Mouse (Mus musculus) embryonic facial prominence, embryonic 14.5 days (tissue): ENCODE measurements around the gene Lmbrd2. TPM values are rescaled to one million over a fixed set of nuclear protein-coding genes. Genes with fewer than 3 reads are reported as not detected.

Experiments
- ATAC-seq: fragments of 200-750 bp; cut with Nextera tagmentation; 2 replicates; pipeline ENCODE4 v1.8.0; 2017; ENCODE audit warnings: low read depth, moderate number of reproducible peaks, moderate TSS enrichment
- DNase-seq: peaks from one replicate; pipeline ENCODE4 v3.0.0-alpha.2; 2015; ENCODE audit warnings: low spot score
- H3K27ac ChIP-seq: fragments of 300-500 bp; sonication (generic); replicated peaks from 2 replicates; pipeline ENCODE4 v1.5.1; 2014; ENCODE audit warnings: low read depth, mild to moderate bottlenecking, low read length, moderate library complexity
- H3K27me3 ChIP-seq: fragments of 300-500 bp; sonication (generic); replicated peaks from 2 replicates; pipeline ENCODE4 v1.6.1; 2014; ENCODE audit warnings: low read length; ENCODE audit not compliant: control insufficient read depth, insufficient read depth
- H3K36me3 ChIP-seq: fragments of 300-500 bp; sonication (generic); 2 replicates; pipeline ENCODE4 v1.6.1; 2014; ENCODE audit warnings: low read length, mixed read lengths; ENCODE audit not compliant: control insufficient read depth, insufficient read depth
- H3K4me1 ChIP-seq: fragments of 300-500 bp; sonication (generic); 2 replicates; pipeline ENCODE4 v1.6.1; 2014; ENCODE audit warnings: antibody characterized with exemption, low read length; ENCODE audit not compliant: control insufficient read depth, insufficient read depth
- H3K4me2 ChIP-seq: fragments of 300-500 bp; sonication (generic); 2 replicates; pipeline ENCODE4 v1.6.1; 2014; ENCODE audit warnings: low read depth, mild to moderate bottlenecking, low read length, moderate library complexity, mixed read lengths
- H3K4me3 ChIP-seq: fragments of 300-500 bp; sonication (generic); 2 replicates; pipeline ENCODE4 v1.5.1; 2014; ENCODE audit warnings: low read depth, mild to moderate bottlenecking, low read length
- H3K9ac ChIP-seq: fragments of 300-500 bp; sonication (generic); 2 replicates; pipeline ENCODE4 v1.6.1; 2014; ENCODE audit warnings: low read depth, mild to moderate bottlenecking, low read length, moderate library complexity, mixed read lengths
- H3K9me3 ChIP-seq: fragments of 300-500 bp; sonication (generic); 2 replicates; pipeline ENCODE4 v1.6.1; 2016; ENCODE audit warnings: low read length; ENCODE audit not compliant: control insufficient read depth
- WGBS: fragments of 180-500 bp; shearing (Covaris S2); extraction: QIAGEN DNeasy Blood & Tissue Kit; methylation state at CpG from one replicate; pipeline ENCODE4 v1.1.7; 2014; 5-methylcytosine and 5-hydroxymethylcytosine counted together
- polyA plus RNA-seq: library from polyadenylated mRNA; unstranded; fragments of >200 nt; fragmentation: Nextera tagmentation; extraction: Ambion mirVana; gene quantifications from 2 replicates; pipeline ENCODE4 v1.2.1, GENCODE M21; 2014

Lmbrd2 gene
- polyA plus RNA-seq, 1 experiment from 2014 or later = 6.2 TPM

- ATAC-seq (peak; percentile 48; the same call in 1 of the 2 replicates), DNase-seq (peak; percentile 69)
- H3K4me3 ChIP-seq = no peak overlapping the region
- no peak overlapping the region for H3K4me2 ChIP-seq
- no peaks in the 10 kb centered on the region for H3K27me3 ChIP-seq
- H3K27ac ChIP-seq = peak overlapping the region; percentile 80
- no peaks in the 10 kb centered on the region for H3K9me3 ChIP-seq
- H3K36me3 ChIP-seq = peaks cover 73% of the 10 kb centered on the region
- H3K9ac ChIP-seq = no peak overlapping the region
- 56% methylated on average over 9 of the region's 9 CpGs for WGBS
- peaks cover 18% of the 10 kb centered on the region for H3K4me1 ChIP-seq
These were observed 9.4 kb upstream of the Lmbrd2 start for GRCm38 (mm10) chr15:9130772-9131498.

DNA sequence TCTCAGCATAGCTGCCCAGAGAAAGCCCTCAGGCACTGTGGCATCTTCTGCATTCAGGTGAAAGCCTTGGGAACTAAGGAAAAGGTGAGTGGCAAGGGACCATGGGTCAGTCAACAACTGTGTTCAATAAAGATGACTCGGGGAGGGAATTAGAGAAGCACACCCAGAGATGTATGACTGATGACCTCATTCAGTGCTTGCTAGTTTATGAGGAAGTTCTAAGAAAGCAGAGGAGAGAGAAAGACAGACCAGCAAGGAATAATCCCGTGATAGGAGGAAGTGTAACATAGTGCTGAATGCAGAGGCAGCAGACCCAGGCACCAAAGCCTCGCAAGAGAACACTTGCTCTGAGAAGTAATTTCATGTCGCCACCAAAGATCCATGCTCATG is 8.9 kb upstream of the Lmbrd2 start:
- H3K9ac ChIP-seq = no peak overlapping the region
- no peaks in the 10 kb centered on the region for H3K27me3 ChIP-seq
- peaks cover 74% of the 10 kb centered on the region for H3K36me3 ChIP-seq
- H3K4me2 ChIP-seq = no peak overlapping the region
- whole genome bisulfite sequencing = 74% methylated on average over 4 of the region's 4 CpGs
- peak overlapping the region; percentile 80 for H3K27ac ChIP-seq
- ATAC-seq = no peak
- H3K4me1 ChIP-seq = peaks cover 18% of the 10 kb centered on the region
- H3K4me3 ChIP-seq = no peak overlapping the region
- DNase-seq = no peak
- no peaks in the 10 kb centered on the region for H3K9me3 ChIP-seq

- no peak for ATAC-seq
- whole genome bisulfite sequencing = 78% methylated on average over 13 of the region's 13 CpGs
- no peaks in the 10 kb centered on the region for H3K27me3 ChIP-seq
- no peaks in the 10 kb centered on the region for H3K9me3 ChIP-seq
- H3K4me2 ChIP-seq = no peak overlapping the region
- no peak overlapping the region for H3K27ac ChIP-seq
- peaks cover 18% of the 10 kb centered on the region for H3K4me1 ChIP-seq
- DNase-seq = peak; percentile 51
- peaks cover 74% of the 10 kb centered on the region for H3K36me3 ChIP-seq
- H3K9ac ChIP-seq = no peak overlapping the region
- no peak overlapping the region for H3K4me3 ChIP-seq
These were observed 7.5 kb upstream of the Lmbrd2 start for GRCm38 (mm10) chr15:9132693-9133443.

DNA sequence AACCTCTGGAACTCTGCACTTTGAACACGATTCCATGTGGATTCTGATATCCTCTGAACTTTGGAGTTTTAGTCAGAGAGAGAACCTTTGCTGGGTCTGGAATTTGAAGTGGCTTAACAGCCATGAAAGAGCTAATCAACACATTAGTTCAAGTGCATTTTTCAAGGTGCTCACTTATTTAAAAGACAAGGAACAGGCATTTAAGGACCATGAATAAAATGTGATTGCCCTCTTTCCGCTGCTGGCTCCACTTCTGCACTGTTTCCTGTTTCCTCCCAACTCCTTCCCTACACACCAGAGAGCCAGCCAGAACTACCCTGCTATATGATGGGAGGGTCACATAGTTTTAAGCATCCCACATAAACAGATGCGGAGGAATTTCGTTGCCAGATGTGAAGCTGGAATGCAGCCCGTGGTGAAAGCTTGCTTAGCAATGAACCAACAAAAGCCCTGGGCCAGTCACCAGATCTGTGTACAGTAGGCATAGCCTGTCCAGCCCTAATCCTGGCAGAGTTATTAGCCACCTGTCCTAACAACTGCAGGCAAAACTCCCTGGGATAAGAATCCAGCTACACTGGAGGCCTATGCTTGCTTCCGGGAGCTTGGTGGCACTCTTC is 5.4 kb upstream of the Lmbrd2 start:
- H3K9ac ChIP-seq = no peak overlapping the region
- no peaks in the 10 kb centered on the region for H3K27me3 ChIP-seq
- no peak overlapping the region; the same call in 1 of the 2 replicates for H3K4me2 ChIP-seq
- H3K4me1 ChIP-seq = peaks cover 18% of the 10 kb centered on the region
- peak overlapping the region; percentile 68 for H3K27ac ChIP-seq
- no peak overlapping the region for H3K4me3 ChIP-seq
- H3K36me3 ChIP-seq = peaks cover 67% of the 10 kb centered on the region
- no peaks in the 10 kb centered on the region for H3K9me3 ChIP-seq
- peak; percentile 93 for DNase-seq
- peak; percentile 74 for ATAC-seq
- WGBS = 31% methylated on average over 6 of the region's 6 CpGs

GRCm38 (mm10) chr15:9139447-9139846 is 903 bp upstream of the Lmbrd2 start:
- peak overlapping the region; percentile 59 for H3K4me2 ChIP-seq
- H3K36me3 ChIP-seq = peaks cover 35% of the 10 kb centered on the region
- DNase-seq = no peak
- H3K9ac ChIP-seq = peak overlapping the region; percentile 78
- no peaks in the 10 kb centered on the region for H3K27me3 ChIP-seq
- peaks cover 9% of the 10 kb centered on the region for H3K4me1 ChIP-seq
- no peak for ATAC-seq
- 27% methylated on average over 10 of the region's 10 CpGs for WGBS
- no peaks in the 10 kb centered on the region for H3K9me3 ChIP-seq
- H3K4me3 ChIP-seq = peak overlapping the region; percentile 88
- H3K27ac ChIP-seq = no peak overlapping the region

- 0% methylated on average over 35 of the region's 37 CpGs for WGBS
- peak overlapping the region; percentile 74 for H3K4me2 ChIP-seq
- ATAC-seq (peak; percentile 77), DNase-seq (peak; percentile 59)
- peaks cover 32% of the 10 kb centered on the region for H3K36me3 ChIP-seq
- peak overlapping the region; percentile 65 for H3K27ac ChIP-seq
- H3K4me3 ChIP-seq = peak overlapping the region; percentile 88
- H3K27me3 ChIP-seq = no peaks in the 10 kb centered on the region
- 0 out of 2 replicates have a peak, but pooled peaks cover under 1% of the 10 kb centered on the region for H3K4me1 ChIP-seq
- no peaks in the 10 kb centered on the region for H3K9me3 ChIP-seq
- peak overlapping the region; percentile 78 for H3K9ac ChIP-seq
These were observed 378 bp downstream of the Lmbrd2 start for GRCm38 (mm10) chr15:9140684-9141171.

DNA sequence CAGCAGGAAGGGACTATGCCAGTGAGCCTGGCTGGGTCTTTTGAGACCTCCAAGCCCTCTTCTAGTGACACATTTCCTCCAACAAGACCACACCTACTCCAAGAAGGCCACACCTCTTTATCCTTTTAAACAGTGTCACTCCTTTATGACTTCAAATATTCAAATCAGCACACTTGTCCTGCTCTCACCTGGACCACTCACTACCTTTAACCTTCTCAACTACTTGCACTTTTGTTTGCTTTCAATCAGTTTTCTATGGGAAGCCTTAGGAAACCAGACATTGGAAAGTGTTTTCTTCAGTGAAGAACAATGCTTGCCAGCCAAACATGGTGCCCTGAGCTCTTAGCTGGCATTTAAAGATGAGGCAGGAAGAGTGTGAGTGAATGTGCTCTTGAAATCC is 15.0 kb downstream of the Lmbrd2 start, which contains the start of gene Skp2:
Skp2 (minus strand) TSS at position 101 of the 400 bp plus-strand sequence.
- H3K36me3 ChIP-seq = peaks cover 66% of the 10 kb centered on the region

DNA sequence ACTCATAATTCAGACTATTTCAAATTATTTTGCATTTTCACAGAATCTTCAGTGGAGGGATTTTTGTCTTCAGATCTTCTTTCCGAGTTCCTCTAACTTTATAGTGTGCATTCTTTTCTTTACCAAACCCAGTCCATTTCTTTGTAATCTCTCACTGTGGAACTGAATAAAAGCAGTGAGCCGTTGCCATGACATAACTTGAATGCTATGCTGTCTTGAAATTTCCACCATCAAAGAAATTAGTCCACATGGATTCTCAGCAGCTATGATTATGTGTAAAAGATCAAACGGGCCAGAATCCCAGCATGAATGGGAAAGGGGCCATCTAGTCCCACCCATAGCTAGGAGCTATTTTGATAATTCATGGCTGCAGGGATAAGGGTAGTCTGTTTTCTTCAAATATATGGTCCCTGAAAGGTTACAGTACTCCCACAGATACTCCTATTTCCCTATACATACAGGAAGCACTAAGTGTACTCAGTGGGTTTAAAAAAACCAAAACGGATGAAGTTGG is 22.3 kb downstream of the Lmbrd2 start:
- no peak for ATAC-seq
- WGBS = 68% methylated on average over 4 of the region's 4 CpGs

More for the DNA sequence above, 15.0 kb downstream of the Lmbrd2 start, which contains the start of gene Skp2:
- H3K9me3 ChIP-seq = no peaks in the 10 kb centered on the region
- no peak within 1 kb of the TSS for H3K4me2 ChIP-seq
- no peak within 1 kb of the TSS for H3K27ac ChIP-seq
- no peak for DNase-seq
- no peak within 1 kb of the TSS for H3K4me3 ChIP-seq
- no peaks in the 10 kb centered on the region for H3K4me1 ChIP-seq
- ATAC-seq = no peak
- no peaks in the 10 kb centered on the region for H3K27me3 ChIP-seq
- no peak within 1 kb of the TSS for H3K9ac ChIP-seq

More for the DNA sequence above, 22.3 kb downstream of the Lmbrd2 start:
- H3K27ac ChIP-seq = no peak overlapping the region
- H3K9me3 ChIP-seq = no peaks in the 10 kb centered on the region
- H3K9ac ChIP-seq = no peak overlapping the region
- peaks cover 25% of the 10 kb centered on the region for H3K36me3 ChIP-seq
- no peaks in the 10 kb centered on the region for H3K4me1 ChIP-seq
- no peaks in the 10 kb centered on the region for H3K27me3 ChIP-seq
- DNase-seq = no peak
- no peak overlapping the region for H3K4me3 ChIP-seq
- H3K4me2 ChIP-seq = no peak overlapping the region
